Mouse (Mus musculus) midbrain, embryonic 11.5 days (tissue): ENCODE measurements around the gene Zkscan16. TPM values are rescaled to one million over a fixed set of nuclear protein-coding genes. Genes with fewer than 3 reads are reported as not detected.

Experiments
- ATAC-seq: fragments of 200-750 bp; cut with Nextera tagmentation; 2 replicates; pipeline ENCODE4 v1.8.0; 2017; ENCODE audit warnings: moderate TSS enrichment, moderate library complexity; ENCODE audit not compliant: low FRiP score
- DNase-seq: peaks from one replicate; pipeline ENCODE4 v3.0.0; 2015; ENCODE audit warnings: low spot score; ENCODE audit errors: missing footprints
- H3K27ac ChIP-seq: fragments of 300-500 bp; sonication (generic); 2 replicates; pipeline ENCODE4 v1.5.1; 2014; ENCODE audit warnings: low read depth, low read length
- H3K27me3 ChIP-seq: fragments of 300-500 bp; sonication (generic); 2 replicates; pipeline ENCODE4 v1.6.1; 2014; ENCODE audit warnings: mild to moderate bottlenecking, low read length, moderate library complexity, mixed read lengths; ENCODE audit not compliant: control insufficient read depth, insufficient read depth
- H3K36me3 ChIP-seq: fragments of 300-500 bp; sonication (generic); 2 replicates; pipeline ENCODE4 v1.6.1; 2014; ENCODE audit warnings: mild to moderate bottlenecking, low read length, moderate library complexity, mixed read lengths; ENCODE audit not compliant: control insufficient read depth, insufficient read depth
- H3K4me1 ChIP-seq: fragments of 300-500 bp; sonication (generic); 2 replicates; pipeline ENCODE4 v1.6.1; 2014; ENCODE audit warnings: low read length; ENCODE audit not compliant: control insufficient read depth, insufficient read depth
- H3K4me2 ChIP-seq: fragments of 300-500 bp; sonication (generic); 2 replicates; pipeline ENCODE4 v1.6.1; 2014; ENCODE audit warnings: mild to moderate bottlenecking, moderate library complexity
- H3K4me3 ChIP-seq: fragments of 300-500 bp; sonication (generic); 2 replicates; pipeline ENCODE4 v1.5.1; 2014; ENCODE audit warnings: low read depth, low read length
- H3K9ac ChIP-seq: fragments of 300-500 bp; sonication (generic); 2 replicates; pipeline ENCODE4 v1.6.1; 2014; ENCODE audit warnings: low read length
- H3K9me3 ChIP-seq: fragments of 300-500 bp; sonication (generic); 2 replicates; pipeline ENCODE4 v1.6.1; 2016; ENCODE audit warnings: low read length; ENCODE audit not compliant: control insufficient read depth
- WGBS: fragments of 180-500 bp; shearing (Covaris S2); extraction: QIAGEN DNeasy Blood & Tissue Kit; methylation state at CpG from one replicate; pipeline ENCODE4 v1.1.7; 2014; 5-methylcytosine and 5-hydroxymethylcytosine counted together
- polyA plus RNA-seq: library from polyadenylated mRNA; unstranded; fragments of >200 nt; fragmentation: Nextera tagmentation; extraction: Ambion mirVana; gene quantifications from 2 replicates; pipeline ENCODE4 v1.2.1, GENCODE M21; 2014

Gene Zkscan16
- polyA plus RNA-seq, 1 experiment from 2014 or later = 1.0 TPM

GRCm38 (mm10) chr4:58934308-58934707 is 9.1 kb upstream of the Zkscan16 start:
- ATAC-seq = no peak
- H3K36me3 ChIP-seq = no peaks in the 10 kb centered on the region
- no peak overlapping the region for H3K27ac ChIP-seq
- H3K4me2 ChIP-seq = no peak overlapping the region
- no peaks in the 10 kb centered on the region for H3K9me3 ChIP-seq
- no peak for DNase-seq
- 85% methylated on average over 4 of the region's 4 CpGs for WGBS
- H3K4me1 ChIP-seq = no peaks in the 10 kb centered on the region
- H3K27me3 ChIP-seq = no peaks in the 10 kb centered on the region
- no peak overlapping the region for H3K9ac ChIP-seq
- no peak overlapping the region for H3K4me3 ChIP-seq

DNA sequence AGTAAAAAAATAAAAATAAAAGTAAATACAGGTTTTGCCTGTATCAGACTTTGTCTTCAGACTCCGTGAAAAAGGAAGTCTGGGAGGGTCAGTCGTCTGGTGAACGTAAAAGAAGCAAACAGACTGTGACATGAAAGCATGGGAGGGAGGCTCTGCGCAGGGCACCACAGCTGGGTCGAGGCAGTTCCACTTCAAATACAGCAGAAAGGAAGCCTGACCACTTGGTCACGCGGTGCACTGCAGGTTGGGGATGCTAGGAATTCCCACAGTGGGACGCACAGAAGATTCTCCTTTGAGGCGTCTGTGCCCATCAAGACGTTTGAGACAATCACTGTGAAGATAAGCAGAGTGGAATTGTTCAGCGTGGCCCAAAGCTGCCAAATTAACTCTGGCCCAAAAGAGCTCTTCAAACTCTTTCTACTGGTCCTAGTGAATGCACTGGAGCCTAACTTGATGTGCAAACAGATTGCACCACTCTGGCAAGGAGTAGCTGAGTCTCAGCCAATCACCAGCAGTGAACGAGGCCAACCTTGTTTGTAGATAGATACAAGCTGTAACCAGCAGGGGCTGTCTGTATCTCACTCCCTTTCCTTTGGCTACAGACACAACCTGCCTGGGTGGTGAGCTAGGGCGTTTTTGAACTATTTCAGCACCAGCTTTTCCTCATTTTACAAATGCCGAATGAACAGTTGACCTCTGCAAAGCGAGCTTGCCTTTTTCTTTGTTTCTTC is 8.5 kb upstream of the Zkscan16 start:
- no peaks in the 10 kb centered on the region for H3K4me1 ChIP-seq
- H3K27ac ChIP-seq = no peak overlapping the region
- DNase-seq (peak; percentile 87), ATAC-seq (peak; percentile 67; the same call in 1 of the 2 replicates)
- no peak overlapping the region for H3K9ac ChIP-seq
- no peak overlapping the region for H3K4me2 ChIP-seq
- H3K9me3 ChIP-seq = no peaks in the 10 kb centered on the region
- no peaks in the 10 kb centered on the region for H3K27me3 ChIP-seq
- WGBS = 53% methylated on average over 15 of the region's 15 CpGs
- H3K4me3 ChIP-seq = no peak overlapping the region
- no peaks in the 10 kb centered on the region for H3K36me3 ChIP-seq

- H3K4me3 ChIP-seq = no peak overlapping the region
- H3K27ac ChIP-seq = no peak overlapping the region
- no peak for DNase-seq
- ATAC-seq = no peak
- no peaks in the 10 kb centered on the region for H3K27me3 ChIP-seq
- no peaks in the 10 kb centered on the region for H3K4me1 ChIP-seq
- WGBS = 64% methylated on average over 3 of the region's 3 CpGs
- H3K36me3 ChIP-seq = no peaks in the 10 kb centered on the region
- H3K4me2 ChIP-seq = no peak overlapping the region
- H3K9me3 ChIP-seq = no peaks in the 10 kb centered on the region
- no peak overlapping the region for H3K9ac ChIP-seq
These were observed 7.6 kb upstream of the Zkscan16 start for GRCm38 (mm10) chr4:58935846-58936245.

GRCm38 (mm10) chr4:58941638-58942037 is 1.8 kb upstream of the Zkscan16 start:
- H3K27me3 ChIP-seq = peaks cover 3% of the 10 kb centered on the region
- H3K27ac ChIP-seq = no peak overlapping the region
- H3K4me1 ChIP-seq = peaks cover 5% of the 10 kb centered on the region; the same call in 1 of the 2 replicates
- H3K36me3 ChIP-seq = no peaks in the 10 kb centered on the region
- no peak for ATAC-seq
- H3K4me2 ChIP-seq = no peak overlapping the region
- H3K9ac ChIP-seq = no peak overlapping the region
- H3K9me3 ChIP-seq = no peaks in the 10 kb centered on the region
- DNase-seq = no peak
- no peak overlapping the region for H3K4me3 ChIP-seq

GRCm38 (mm10) chr4:58942942-58943341 is 486 bp upstream of the Zkscan16 start:
- Histone ChIP-seq H3K27me3 (peaks cover 3% of the 10 kb centered on the region), H3K4me1 (peaks cover 5% of the 10 kb centered on the region; the same call in 1 of the 2 replicates), H3K27ac (no peak overlapping the region), H3K4me3 (no peak overlapping the region), H3K9me3 (no peaks in the 10 kb centered on the region), H3K4me2 (peak overlapping the region; percentile 61), H3K9ac (peak overlapping the region; percentile 74), H3K36me3 (no peaks in the 10 kb centered on the region)
- WGBS = 81% methylated on average over 4 of the region's 4 CpGs
- ATAC-seq = peak; percentile 57
- no peak for DNase-seq

GRCm38 (mm10) chr4:58944206-58944553 is 752 bp downstream of the Zkscan16 start:
- Histone ChIP-seq H3K4me1 (peaks cover 5% of the 10 kb centered on the region; the same call in 1 of the 2 replicates), H3K27ac (no peak overlapping the region), H3K4me3 (peak overlapping the region; percentile 60), H3K9me3 (no peaks in the 10 kb centered on the region), H3K4me2 (peak overlapping the region; percentile 61), H3K9ac (0 out of 2 replicates have a peak overlapping the region, but pooled peaks have one; percentile 3), H3K27me3 (peaks cover 3% of the 10 kb centered on the region), H3K36me3 (no peaks in the 10 kb centered on the region)
- no peak for DNase-seq
- WGBS = 28% methylated on average over 6 of the region's 6 CpGs
- peak; percentile 22; the same call in 1 of the 2 replicates for ATAC-seq

- Histone ChIP-seq H3K4me3 (no peak overlapping the region), H3K4me2 (no peak overlapping the region; the same call in 1 of the 2 replicates), H3K4me1 (peaks cover 5% of the 10 kb centered on the region; the same call in 1 of the 2 replicates), H3K36me3 (no peaks in the 10 kb centered on the region), H3K9ac (no peak overlapping the region), H3K9me3 (no peaks in the 10 kb centered on the region), H3K27me3 (peaks cover 3% of the 10 kb centered on the region), H3K27ac (no peak overlapping the region)
- 72% methylated on average over 5 of the region's 5 CpGs for WGBS
- ATAC-seq (no peak), DNase-seq (no peak)
These were observed 1.3 kb downstream of the Zkscan16 start for GRCm38 (mm10) chr4:58944695-58945094.

DNA sequence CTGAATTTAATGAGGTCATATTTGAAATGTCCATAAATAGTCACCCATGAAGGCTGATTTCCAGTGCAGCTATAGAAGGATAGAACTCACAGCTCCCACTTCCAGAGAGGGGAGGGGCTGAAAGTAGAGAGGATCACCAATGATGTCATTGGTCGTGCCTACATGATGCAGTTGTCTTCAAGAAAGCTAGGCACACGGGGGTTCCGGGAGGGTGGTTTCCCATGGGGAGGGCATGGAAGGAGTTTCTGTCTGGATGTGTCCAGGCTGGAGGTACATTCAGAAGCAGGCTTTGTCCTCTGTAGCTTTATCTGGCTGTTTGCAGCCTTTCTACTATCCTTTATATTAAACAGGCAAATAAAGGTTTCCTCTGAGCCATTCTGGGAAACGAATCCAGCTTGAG is 5.0 kb downstream of the Zkscan16 start:
- Histone ChIP-seq H3K4me3 (no peak overlapping the region), H3K9ac (no peak overlapping the region), H3K36me3 (no peaks in the 10 kb centered on the region), H3K4me1 (peaks cover 2% of the 10 kb centered on the region; the same call in 1 of the 2 replicates), H3K27me3 (peaks cover 3% of the 10 kb centered on the region), H3K4me2 (no peak overlapping the region), H3K27ac (no peak overlapping the region), H3K9me3 (no peaks in the 10 kb centered on the region)
- no peak for DNase-seq
- WGBS = 79% methylated on average over 4 of the region's 4 CpGs
- ATAC-seq = no peak

DNA sequence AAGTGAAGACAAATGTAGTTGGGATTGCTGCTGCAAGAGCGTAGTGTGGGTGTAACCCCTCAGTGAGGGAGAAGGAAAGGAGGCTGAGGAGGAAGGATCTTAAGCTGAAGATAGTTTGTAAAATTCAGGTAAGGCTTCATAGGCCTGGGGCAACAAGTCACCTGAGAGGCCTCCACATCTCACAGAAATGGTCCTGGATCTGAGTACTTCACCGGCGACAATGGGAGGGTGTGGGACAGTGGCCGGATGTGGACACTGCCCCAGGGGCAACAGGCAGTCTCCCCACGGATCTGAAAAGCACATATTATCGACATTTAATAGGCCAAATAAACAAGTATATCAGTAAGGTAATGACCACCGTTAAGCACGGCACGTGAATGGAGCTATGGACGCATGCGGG is 9.2 kb downstream of the Zkscan16 start:
- DNase-seq = no peak
- Histone ChIP-seq H3K27ac (no peak overlapping the region), H3K4me3 (no peak overlapping the region), H3K9me3 (no peaks in the 10 kb centered on the region), H3K4me2 (no peak overlapping the region), H3K4me1 (no peaks in the 10 kb centered on the region), H3K36me3 (no peaks in the 10 kb centered on the region), H3K9ac (no peak overlapping the region), H3K27me3 (no peaks in the 10 kb centered on the region)
- 91% methylated on average over 11 of the region's 11 CpGs for WGBS
- ATAC-seq = no peak
